Mouse (Mus musculus) brain, adult 2 months (tissue): Measurements from ENCODE around the gene Samsn1.

Experiments used
- DNase-seq: peaks from one replicate; pipeline ENCODE4 v3.0.0; 2011; ENCODE audit warnings: low read depth, low spot score

Samsn1 gene

GRCm38 (mm10) chr16:75961036-75961435, 61.0 kb downstream of the Samsn1 start:
- peak; percentile 16 for DNase-seq

- no peak for DNase-seq
Observed at GRCm38 (mm10) chr16:75933357-75933756, 88.7 kb downstream of the Samsn1 start.

- DNase-seq: no peak
Observed at GRCm38 (mm10) chr16:75930222-75930553, 91.9 kb downstream of the Samsn1 start.

GRCm38 (mm10) chr16:75929536-75930221, 92.4 kb downstream of the Samsn1 start:
- no peak for DNase-seq

- no peak for DNase-seq
Observed at GRCm38 (mm10) chr16:75926511-75926910, 95.6 kb downstream of the Samsn1 start.

GRCm38 (mm10) chr16:75920870-75921269, 101.2 kb downstream of the Samsn1 start:
- no peak for DNase-seq

GRCm38 (mm10) chr16:75919298-75919697, 102.8 kb downstream of the Samsn1 start:
- DNase-seq: no peak

- DNase-seq: no peak
Observed at GRCm38 (mm10) chr16:75917712-75918111, 104.4 kb downstream of the Samsn1 start.

GRCm38 (mm10) chr16:75912051-75912450, 110.0 kb downstream of the Samsn1 start:
- DNase-seq: no peak

- peak; percentile 44 for DNase-seq
Observed at GRCm38 (mm10) chr16:75908635-75909494, 113.2 kb downstream of the Samsn1 start.

GRCm38 (mm10) chr16:75906790-75907189, 115.3 kb downstream of the Samsn1 start:
- DNase-seq: no peak

GRCm38 (mm10) chr16:75906260-75906659, 115.8 kb downstream of the Samsn1 start:
- DNase-seq: no peak

GRCm38 (mm10) chr16:75905324-75905723, 116.8 kb downstream of the Samsn1 start:
- DNase-seq: no peak

- no peak for DNase-seq
Observed at GRCm38 (mm10) chr16:75904072-75904471, 118.0 kb downstream of the Samsn1 start.

GRCm38 (mm10) chr16:75903028-75903427, 119.1 kb downstream of the Samsn1 start:
- DNase-seq: no peak

- DNase-seq: no peak
Observed at GRCm38 (mm10) chr16:75899885-75900620, 122.0 kb downstream of the Samsn1 start.

- no peak for DNase-seq
Observed at GRCm38 (mm10) chr16:75897828-75898367, 124.2 kb downstream of the Samsn1 start.

GRCm38 (mm10) chr16:75894263-75894901, 127.7 kb downstream of the Samsn1 start:
- peak; percentile 8 for DNase-seq

GRCm38 (mm10) chr16:75893470-75893869, 128.6 kb downstream of the Samsn1 start:
- no peak for DNase-seq

GRCm38 (mm10) chr16:75889081-75889646, 132.9 kb downstream of the Samsn1 start:
- no peak for DNase-seq

- no peak for DNase-seq
Observed at GRCm38 (mm10) chr16:75887203-75887602, 134.9 kb downstream of the Samsn1 start.
